Mouse (Mus musculus): ENCODE measurements around the gene Mgst1. TPM values are rescaled to one million over a fixed set of nuclear protein-coding genes. Genes with fewer than 3 reads are reported as not detected.

The Mgst1 gene
- polyA plus RNA-seq, 1 experiment from 2014 or later = 56.4 TPM

- no peak for DNase-seq (ENCODE audit: low spot score)
- Histone ChIP-seq H3K4me3 (no peak overlapping the region), H3K4me1 (peaks cover 19% of the 10 kb centered on the region), H3K27me3 (ENCODE audit: low read depth, poor library complexity, severe bottlenecking) (no peaks in the 10 kb centered on the region), H3K27ac (replicated peaks) (no peak overlapping the region), H3K9me3 (replicated peaks) (no peaks in the 10 kb centered on the region), H3K36me3 (no peaks in the 10 kb centered on the region)
- WGBS = 88% methylated on average over 3 of the region's 3 CpGs
These were observed 3.3 kb downstream of the Mgst1 start for GRCm38 (mm10) chr6:138143450-138143849.

GRCm38 (mm10) chr6:138153111-138153510, 13.0 kb downstream of the Mgst1 start:
- peak; percentile 65 for DNase-seq (ENCODE audit: low spot score)
- Histone ChIP-seq H3K4me1 (no peaks in the 10 kb centered on the region), H3K9me3 (replicated peaks) (no peaks in the 10 kb centered on the region; the same call in 1 of the 2 replicates), H3K27ac (replicated peaks) (no peak overlapping the region), H3K4me3 (no peak overlapping the region), H3K36me3 (peaks cover 10% of the 10 kb centered on the region; the same call in 1 of the 2 replicates), H3K27me3 (ENCODE audit: low read depth, poor library complexity, severe bottlenecking) (no peaks in the 10 kb centered on the region)
- WGBS = 34% methylated on average over 5 of the region's 5 CpGs

GRCm38 (mm10) chr6:138163920-138164319, 23.8 kb downstream of the Mgst1 start:
- Histone ChIP-seq H3K27me3 (ENCODE audit: low read depth, poor library complexity, severe bottlenecking) (no peaks in the 10 kb centered on the region), H3K36me3 (no peaks in the 10 kb centered on the region), H3K9me3 (replicated peaks) (no peaks in the 10 kb centered on the region), H3K27ac (replicated peaks) (no peak overlapping the region), H3K4me3 (no peak overlapping the region), H3K4me1 (no peaks in the 10 kb centered on the region)
- 84% methylated on average over 7 of the region's 7 CpGs for whole genome bisulfite sequencing
- peak; percentile 38 for DNase-seq (ENCODE audit: low spot score)

GRCm38 (mm10) chr6:138171480-138172224, 31.5 kb downstream of the Mgst1 start:
- DNase-seq (ENCODE audit: low spot score) = peak; percentile 15
- WGBS = 75% methylated on average over 15 of the region's 15 CpGs

More at GRCm38 (mm10) chr6:138171480-138172224, 31.5 kb downstream of the Mgst1 start:
- Histone ChIP-seq H3K4me1 (no peaks in the 10 kb centered on the region), H3K27me3 (ENCODE audit: low read depth, poor library complexity, severe bottlenecking) (no peaks in the 10 kb centered on the region), H3K9me3 (replicated peaks) (no peaks in the 10 kb centered on the region), H3K36me3 (no peaks in the 10 kb centered on the region), H3K4me3 (no peak overlapping the region), H3K27ac (replicated peaks) (no peak overlapping the region)

Other genes starting within 250 kb of the Mgst1 start
- gene Slc15a5, start 60.4 kb upstream of the Mgst1 start, polyA plus RNA-seq (2016; fragmentation: Nextera tagmentation; extraction: Ambion mirVana) = not detected in 2 replicates

Data from midbrain, embryonic 10.5 days (tissue).